Mouse (Mus musculus) adrenal gland, postnatal 4 days (tissue): ENCODE measurements around the gene Slc34a2. TPM values are rescaled to one million over a fixed set of nuclear protein-coding genes. Genes with fewer than 3 reads are reported as not detected.

Source experiments
- DNase-seq, 2 experiments: peaks; one replicate each; pipeline ENCODE4 v3.0.0; 2021 to 2022; ENCODE audit warnings: low spot score in 2 of 2, mixed read lengths in 2 of 2
- total RNA-seq, 2 experiments: library from RNA; stranded (reverse); gene quantifications; 2 replicates each; pipeline ENCODE4 v1.2.3; 2021

The Slc34a2 gene
- total RNA-seq, 2 experiments from 2014 or later = 0.90 to 1.0 TPM

GRCm38 (mm10) chr5:53108668-53109067 lies 70.8 kb downstream of the Slc34a2 start:
- no peak for DNase-seq

DNA sequence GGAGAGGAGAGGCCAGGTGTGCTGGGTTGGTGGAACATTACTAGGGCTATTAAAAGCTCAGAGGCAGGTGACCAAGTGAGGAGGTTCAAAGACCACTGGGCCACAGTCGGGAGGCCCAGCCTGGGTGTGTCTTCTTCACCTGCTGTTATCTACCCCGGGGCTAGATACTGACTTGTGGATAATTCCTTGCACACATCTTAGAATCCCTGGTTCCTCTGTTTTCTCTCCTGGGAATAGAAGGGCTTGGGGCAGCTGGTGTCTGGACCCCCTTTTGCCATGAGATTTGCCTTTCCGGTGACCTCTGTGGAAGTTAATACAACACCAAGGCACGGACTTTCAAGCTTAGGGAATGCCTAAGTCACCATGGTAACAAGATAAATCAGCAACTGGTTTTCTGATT lies 72.3 kb downstream of the Slc34a2 start:
- DNase-seq = no peak

GRCm38 (mm10) chr5:53111036-53111435 lies 73.2 kb downstream of the Slc34a2 start:
- no peak for DNase-seq

- DNase-seq = no peak
Observed at GRCm38 (mm10) chr5:53112942-53113341, 75.1 kb downstream of the Slc34a2 start.

GRCm38 (mm10) chr5:53114616-53115267 lies 76.9 kb downstream of the Slc34a2 start:
- no peak for DNase-seq

- no peak for DNase-seq
Observed at GRCm38 (mm10) chr5:53118212-53118611, 80.3 kb downstream of the Slc34a2 start.

GRCm38 (mm10) chr5:53119689-53120088 lies 81.8 kb downstream of the Slc34a2 start:
- no peak for DNase-seq

Other genes starting within 250 kb of the Slc34a2 start
- 10 to 100 TPM; 92.2 to 97.5 TPM for gene Anapc4, start 204.1 kb upstream of the Slc34a2 start, total RNA-seq
- 1 to 10 TPM; 7.0 to 8.0 TPM for gene Sel1l3, start 175.8 kb downstream of the Slc34a2 start, total RNA-seq
- 10 to 100 TPM; 66.2 to 71.2 TPM for gene Smim20, start 229.0 kb downstream of the Slc34a2 start, total RNA-seq